Mouse (Mus musculus) stomach, embryonic 16.5 days (tissue): ENCODE measurements around the gene Scimp. TPM values are rescaled to one million over a fixed set of nuclear protein-coding genes. Genes with fewer than 3 reads are reported as not detected.

Experiments used
- ATAC-seq: fragments of 200-750 bp; cut with Nextera tagmentation; 2 replicates; pipeline ENCODE4 v1.8.0; 2017; ENCODE audit warnings: moderate number of reproducible peaks, moderate TSS enrichment; ENCODE audit not compliant: insufficient read depth, low FRiP score
- H3K27ac ChIP-seq: fragments of 300-500 bp; sonication (generic); 2 replicates; pipeline ENCODE4 v1.5.1; 2014; ENCODE audit warnings: low read length
- H3K27me3 ChIP-seq: fragments of 300-500 bp; sonication (generic); 2 replicates; pipeline ENCODE4 v1.6.1; 2014; ENCODE audit warnings: low read length, control low read depth, mixed read lengths; ENCODE audit not compliant: control insufficient read depth, insufficient read depth
- H3K36me3 ChIP-seq: fragments of 300-500 bp; sonication (generic); 2 replicates; pipeline ENCODE4 v1.6.1; 2014; ENCODE audit warnings: low read length; ENCODE audit not compliant: control insufficient read depth, insufficient read depth
- H3K4me1 ChIP-seq: fragments of 300-500 bp; sonication (generic); 2 replicates; pipeline ENCODE4 v1.6.1; 2014; ENCODE audit warnings: low read length, control low read depth, mixed read lengths; ENCODE audit not compliant: control insufficient read depth, insufficient read depth
- H3K4me2 ChIP-seq: fragments of 300-500 bp; sonication (generic); 2 replicates; pipeline ENCODE4 v1.6.1; 2014; ENCODE audit warnings: low read depth, low read length, mixed read lengths
- H3K4me3 ChIP-seq: fragments of 300-500 bp; sonication (generic); replicated peaks from 2 replicates; pipeline ENCODE4 v1.5.1; 2014; ENCODE audit warnings: mild to moderate bottlenecking, low read length
- H3K9ac ChIP-seq: fragments of 300-500 bp; sonication (generic); 2 replicates; pipeline ENCODE4 v1.6.1; 2014; ENCODE audit warnings: low read length
- H3K9me3 ChIP-seq: fragments of 300-500 bp; sonication (generic); replicated peaks from 2 replicates; pipeline ENCODE4 v1.6.1; 2016; ENCODE audit warnings: low read length, control low read depth; ENCODE audit not compliant: control insufficient read depth
- WGBS: fragments of 180-500 bp; shearing (Covaris S2); extraction: QIAGEN DNeasy Blood & Tissue Kit; methylation state at CpG from one replicate; pipeline ENCODE4 v1.1.7; 2014; 5-methylcytosine and 5-hydroxymethylcytosine counted together
- polyA plus RNA-seq: library from polyadenylated mRNA; unstranded; fragments of >200 nt; fragmentation: Nextera tagmentation; extraction: Ambion mirVana; gene quantifications from 2 replicates; pipeline ENCODE4 v1.2.1, GENCODE M21; 2015

Scimp gene
- 0.66 TPM in 1 of 2 replicates, not detected in the other for polyA plus RNA-seq

- H3K27me3 ChIP-seq = no peaks in the 10 kb centered on the region
- 71% methylated on average over 7 of the region's 7 CpGs for WGBS
- no peak for ATAC-seq
Measured at GRCm38 (mm10) chr11:70812365-70812764, at the start of gene Scimp. Gene Scimp, minus strand, starts transcription at chr11:70812586.

GRCm38 (mm10) chr11:70860371-70860770 is 48.0 kb upstream of the Scimp start:
- H3K36me3 ChIP-seq = no peaks in the 10 kb centered on the region
- H3K27ac ChIP-seq = no peak overlapping the region
- no peaks in the 10 kb centered on the region for H3K4me1 ChIP-seq
- no peak overlapping the region for H3K9ac ChIP-seq
- H3K4me3 ChIP-seq = no peak overlapping the region
- no peak overlapping the region for H3K4me2 ChIP-seq
- no peaks in the 10 kb centered on the region for H3K9me3 ChIP-seq
- WGBS = 76% methylated on average over 1 of the region's 1 CpGs
- no peaks in the 10 kb centered on the region for H3K27me3 ChIP-seq
- ATAC-seq = no peak

More at GRCm38 (mm10) chr11:70812365-70812764, at the start of gene Scimp:
- no peaks in the 10 kb centered on the region for H3K4me1 ChIP-seq
- H3K27ac ChIP-seq = no peak within 1 kb of the TSS
- no peaks in the 10 kb centered on the region for H3K9me3 ChIP-seq
- no peak within 1 kb of the TSS for H3K4me2 ChIP-seq
- H3K4me3 ChIP-seq = no peak within 1 kb of the TSS
- H3K9ac ChIP-seq = no peak within 1 kb of the TSS
- no peaks in the 10 kb centered on the region for H3K36me3 ChIP-seq

- Histone ChIP-seq H3K4me1 (peaks cover 17% of the 10 kb centered on the region; the same call in 1 of the 2 replicates), H3K27me3 (no peaks in the 10 kb centered on the region), H3K9ac (peak overlapping the region; percentile 6; the same call in 1 of the 2 replicates), H3K9me3 (no peaks in the 10 kb centered on the region), H3K4me3 (peak overlapping the region; percentile 78), H3K27ac (no peak overlapping the region), H3K4me2 (peak overlapping the region; percentile 66), H3K36me3 (no peaks in the 10 kb centered on the region)
- ATAC-seq = no peak
- WGBS = 38% methylated on average over 2 of the region's 2 CpGs
Measured at GRCm38 (mm10) chr11:70846029-70846428, 33.6 kb upstream of the Scimp start.

GRCm38 (mm10) chr11:70845457-70845978 is 33.1 kb upstream of the Scimp start:
- peak overlapping the region; percentile 95 for H3K9ac ChIP-seq
- no peaks in the 10 kb centered on the region for H3K9me3 ChIP-seq
- H3K4me1 ChIP-seq = peaks cover 17% of the 10 kb centered on the region; the same call in 1 of the 2 replicates
- WGBS = 3% methylated on average over 19 of the region's 19 CpGs
- H3K36me3 ChIP-seq = no peaks in the 10 kb centered on the region
- H3K4me2 ChIP-seq = peak overlapping the region; percentile 66
- ATAC-seq = no peak
- H3K27ac ChIP-seq = 0 out of 2 replicates have a peak overlapping the region, but pooled peaks have one; percentile 64
- no peaks in the 10 kb centered on the region for H3K27me3 ChIP-seq
- peak overlapping the region; percentile 78 for H3K4me3 ChIP-seq

GRCm38 (mm10) chr11:70844559-70845456 is 32.4 kb upstream of the Scimp start, which contains the start of gene Rabep1:
Gene Rabep1, plus strand, starts transcription at chr11:70844778.
- ATAC-seq = peak; percentile 97
- Histone ChIP-seq H3K9ac (peak within 1 kb of the TSS; percentile 95), H3K4me3 (peak within 1 kb of the TSS; percentile 78), H3K36me3 (no peaks in the 10 kb centered on the region), H3K27me3 (no peaks in the 10 kb centered on the region), H3K4me2 (peak within 1 kb of the TSS; percentile 66), H3K9me3 (no peaks in the 10 kb centered on the region), H3K27ac (peak within 1 kb of the TSS; percentile 69), H3K4me1 (peaks cover 17% of the 10 kb centered on the region; the same call in 1 of the 2 replicates)
- WGBS = under 1% methylated on average over 80 of the region's 88 CpGs

- H3K27ac ChIP-seq = peak overlapping the region; percentile 69
- H3K4me1 ChIP-seq = peaks cover 17% of the 10 kb centered on the region; the same call in 1 of the 2 replicates
- H3K4me2 ChIP-seq = peak overlapping the region; percentile 66
- H3K9ac ChIP-seq = peak overlapping the region; percentile 62
- H3K9me3 ChIP-seq = no peaks in the 10 kb centered on the region
- no peaks in the 10 kb centered on the region for H3K27me3 ChIP-seq
- H3K4me3 ChIP-seq = peak overlapping the region; percentile 78
- 18% methylated on average over 12 of the region's 12 CpGs for WGBS
- peak; percentile 12; the same call in 1 of the 2 replicates for ATAC-seq
- H3K36me3 ChIP-seq = no peaks in the 10 kb centered on the region
Measured at GRCm38 (mm10) chr11:70843701-70844551, 31.5 kb upstream of the Scimp start.

- Histone ChIP-seq H3K36me3 (no peaks in the 10 kb centered on the region), H3K4me2 (no peak overlapping the region), H3K4me3 (no peak overlapping the region), H3K27ac (no peak overlapping the region), H3K9me3 (no peaks in the 10 kb centered on the region), H3K27me3 (no peaks in the 10 kb centered on the region), H3K4me1 (peaks cover 17% of the 10 kb centered on the region; the same call in 1 of the 2 replicates), H3K9ac (no peak overlapping the region)
- no peak for ATAC-seq
- 60% methylated on average over 4 of the region's 4 CpGs for WGBS
Measured at GRCm38 (mm10) chr11:70842983-70843382, 30.6 kb upstream of the Scimp start.

GRCm38 (mm10) chr11:70838610-70839009 is 26.2 kb upstream of the Scimp start:
- Histone ChIP-seq H3K4me2 (no peak overlapping the region), H3K27ac (no peak overlapping the region), H3K4me3 (no peak overlapping the region), H3K9ac (no peak overlapping the region), H3K4me1 (no peaks in the 10 kb centered on the region), H3K36me3 (no peaks in the 10 kb centered on the region), H3K9me3 (no peaks in the 10 kb centered on the region), H3K27me3 (no peaks in the 10 kb centered on the region)
- no peak for ATAC-seq
- 29% methylated on average over 2 of the region's 2 CpGs for WGBS
